Mouse (Mus musculus) intestine, embryonic 14.5 days (tissue): ENCODE measurements around the gene Kat2a. TPM values are rescaled to one million over a fixed set of nuclear protein-coding genes. Genes with fewer than 3 reads are reported as not detected.

Experiments used
- ATAC-seq: fragments of 200-750 bp; cut with Nextera tagmentation; replicated peaks from 2 replicates; pipeline ENCODE4 v1.8.0; 2017; ENCODE audit warnings: low read depth, moderate number of reproducible peaks, moderate TSS enrichment, moderate library complexity; ENCODE audit not compliant: low FRiP score, low TSS enrichment
- DNase-seq: peaks from one replicate; pipeline ENCODE4 v3.0.0-alpha.2; 2018; ENCODE audit warnings: low spot score
- H3K27ac ChIP-seq: fragments of 300-500 bp; sonication (generic); 2 replicates; pipeline ENCODE4 v1.5.1; 2014; ENCODE audit warnings: low read depth, mild to moderate bottlenecking, control low read depth
- H3K27me3 ChIP-seq: fragments of 300-500 bp; sonication (generic); replicated peaks from 2 replicates; pipeline ENCODE4 v1.6.1; 2014; ENCODE audit warnings: low read length, control low read depth; ENCODE audit not compliant: control insufficient read depth, insufficient read depth
- H3K36me3 ChIP-seq: fragments of 300-500 bp; sonication (generic); 2 replicates; pipeline ENCODE4 v1.6.1; 2014; ENCODE audit warnings: low read length, control low read depth; ENCODE audit not compliant: control insufficient read depth, insufficient read depth
- H3K4me1 ChIP-seq: fragments of 300-500 bp; sonication (generic); replicated peaks from 2 replicates; pipeline ENCODE4 v1.6.1; 2014; ENCODE audit warnings: low read length, control low read depth, mixed read lengths; ENCODE audit not compliant: control insufficient read depth, insufficient read depth
- H3K4me2 ChIP-seq: fragments of 300-500 bp; sonication (generic); 2 replicates; pipeline ENCODE4 v1.6.1; 2014; ENCODE audit warnings: low read length
- H3K4me3 ChIP-seq: fragments of 300-500 bp; sonication (generic); 2 replicates; pipeline ENCODE4 v1.5.1; 2014; ENCODE audit warnings: low read depth, low read length, control low read depth, mixed read lengths
- H3K9ac ChIP-seq: fragments of 300-500 bp; sonication (generic); 2 replicates; pipeline ENCODE4 v1.6.1; 2014; ENCODE audit warnings: mild to moderate bottlenecking, low read length
- H3K9me3 ChIP-seq: fragments of 300-500 bp; sonication (generic); 2 replicates; pipeline ENCODE4 v1.6.1; 2016; ENCODE audit warnings: low read length, control low read depth; ENCODE audit not compliant: control insufficient read depth
- WGBS: fragments of 180-500 bp; shearing (Covaris S2); extraction: QIAGEN DNeasy Blood & Tissue Kit; methylation state at CpG from one replicate; pipeline ENCODE4 v1.1.7; 2014; 5-methylcytosine and 5-hydroxymethylcytosine counted together
- polyA plus RNA-seq: library from polyadenylated mRNA; unstranded; fragments of >200 nt; fragmentation: Nextera tagmentation; extraction: Ambion mirVana; gene quantifications from 2 replicates; pipeline ENCODE4 v1.2.1, GENCODE M21; 2014

Kat2a gene
- polyA plus RNA-seq = 55.5 and 60.0 TPM in 2 replicates

DNA sequence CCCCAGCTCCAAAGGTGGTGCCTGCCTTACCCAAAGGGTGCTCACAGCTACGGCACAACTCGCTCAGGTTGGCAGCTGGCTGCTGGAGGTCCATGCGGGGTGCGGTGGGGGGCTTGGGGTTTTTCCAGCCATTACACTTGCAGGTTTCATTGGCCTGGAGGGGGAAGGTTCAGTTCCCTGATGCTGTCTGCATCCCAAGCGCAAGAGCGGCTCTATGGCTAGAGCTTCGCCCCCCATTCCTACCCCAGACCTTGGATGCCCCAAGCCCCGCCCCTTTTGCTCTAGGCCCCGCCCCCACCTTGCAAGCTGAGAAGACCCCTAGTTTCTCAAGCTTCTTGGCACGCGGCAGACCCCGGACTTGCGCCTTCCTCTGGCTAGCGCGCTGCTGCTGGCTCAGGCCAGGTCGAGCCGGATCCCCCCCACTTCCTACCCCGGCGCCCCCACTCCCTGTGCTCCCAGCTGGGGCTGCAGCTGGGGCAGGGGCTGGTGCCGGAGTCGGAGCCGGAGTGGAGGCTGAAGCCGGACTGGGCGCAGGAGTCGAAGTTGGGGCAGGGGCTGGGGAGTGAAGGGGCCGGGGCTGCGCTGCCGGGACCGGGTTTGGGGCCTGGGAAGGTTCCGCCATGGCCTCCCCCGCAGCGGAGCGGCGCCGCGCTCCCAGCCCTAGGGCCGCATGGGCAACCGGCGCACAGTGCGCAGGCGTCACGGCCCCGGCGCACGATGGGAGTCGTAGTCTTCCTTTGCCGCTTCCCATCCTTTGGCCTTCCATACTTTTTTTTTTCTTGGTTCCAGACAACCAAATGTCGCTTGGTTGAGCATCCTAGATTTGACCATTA, at the start of gene Kat2a:
TSS of gene Kat2a (minus strand) at position 683 of the 833 bp plus-strand sequence.
- Histone ChIP-seq H3K9ac (peak within 1 kb of the TSS; percentile 96), H3K4me1 (peaks cover 32% of the 10 kb centered on the region), H3K27me3 (no peaks in the 10 kb centered on the region), H3K36me3 (peaks cover 53% of the 10 kb centered on the region), H3K4me3 (peak within 1 kb of the TSS; percentile 99), H3K9me3 (no peaks in the 10 kb centered on the region), H3K4me2 (peak within 1 kb of the TSS; percentile 57), H3K27ac (peak within 1 kb of the TSS; percentile 75; the same call in 1 of the 2 replicates)
- WGBS = 2% methylated on average over 48 of the region's 48 CpGs
- peak; percentile 91 for ATAC-seq
- DNase-seq = peak; percentile 87

DNA sequence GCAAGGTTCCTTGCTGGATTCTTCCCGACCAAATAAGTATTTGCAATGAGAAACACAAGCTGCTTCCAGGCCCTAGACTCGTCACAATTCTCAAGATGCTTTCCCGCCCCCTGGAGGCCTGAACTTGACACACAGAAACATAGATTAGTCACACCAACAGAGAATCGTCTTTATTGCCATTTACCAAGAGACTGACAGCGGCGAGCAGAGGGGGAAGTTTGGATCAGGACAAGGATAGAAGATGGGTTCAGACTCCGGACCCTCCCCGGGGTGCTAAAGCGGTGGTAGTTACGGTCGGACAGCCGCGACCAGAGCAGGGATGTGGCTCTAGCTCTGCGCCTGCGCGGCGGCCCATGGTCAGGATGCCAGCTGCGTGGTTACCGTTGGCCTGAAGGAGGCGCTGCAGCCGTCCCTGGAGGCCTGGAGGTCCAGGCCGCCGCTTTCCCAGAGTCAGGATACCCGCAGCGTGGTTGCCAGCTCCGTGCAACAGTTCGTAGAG, 49.3 kb upstream of the Kat2a start:
- ATAC-seq (peak; percentile 48; the same call in 1 of the 2 replicates), DNase-seq (peak; percentile 94)
- peak overlapping the region; percentile 35 for H3K4me3 ChIP-seq
- peak overlapping the region; percentile 25 for H3K9ac ChIP-seq
- H3K4me1 ChIP-seq = peaks cover 10% of the 10 kb centered on the region
- H3K27ac ChIP-seq = no peak overlapping the region
- H3K4me2 ChIP-seq = peak overlapping the region; percentile 58
- H3K9me3 ChIP-seq = no peaks in the 10 kb centered on the region
- peaks cover 40% of the 10 kb centered on the region for H3K27me3 ChIP-seq
- H3K36me3 ChIP-seq = no peaks in the 10 kb centered on the region
- under 1% methylated on average over 27 of the region's 27 CpGs for WGBS

DNA sequence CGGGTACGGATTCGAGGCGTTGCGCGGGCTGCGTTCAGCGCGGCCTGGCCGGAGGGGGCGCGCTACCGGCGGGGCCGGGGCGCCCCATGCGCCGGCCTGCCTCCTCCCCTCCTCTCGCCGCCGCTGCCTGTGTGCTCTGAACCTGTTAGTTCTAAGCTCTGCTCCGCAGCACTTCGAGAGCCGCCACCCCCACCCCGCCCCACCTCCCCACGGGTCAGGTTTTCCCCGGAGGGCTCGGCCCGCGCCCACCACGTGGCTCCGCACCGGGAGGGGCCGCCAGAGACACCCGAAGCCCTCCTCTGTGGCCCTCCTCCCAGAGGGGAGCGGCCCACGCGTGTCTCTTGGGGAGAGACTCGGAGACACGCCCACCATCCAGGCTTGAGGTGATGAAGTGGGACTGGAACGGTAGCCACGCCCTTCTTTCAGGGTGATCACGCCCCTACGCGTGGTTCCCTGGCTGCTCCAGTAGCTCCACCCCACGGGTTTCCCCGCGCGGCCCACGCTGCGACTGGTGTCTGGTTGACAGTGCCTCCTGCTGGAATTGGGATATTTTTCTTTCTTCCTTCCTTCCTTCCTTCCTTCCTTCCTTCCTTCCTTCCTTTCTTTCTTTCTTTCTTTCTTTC, 47.5 kb upstream of the Kat2a start, which contains the start of gene Kcnh4:
TSS of gene Kcnh4 (minus strand) at position 332 of the 623 bp plus-strand sequence.
- H3K4me3 ChIP-seq = peak within 1 kb of the TSS; percentile 27
- WGBS = 1% methylated on average over 50 of the region's 51 CpGs
- H3K36me3 ChIP-seq = no peaks in the 10 kb centered on the region
- no peak for DNase-seq
- no peak; the same call in 1 of the 2 replicates for ATAC-seq
- H3K4me2 ChIP-seq = peak within 1 kb of the TSS; percentile 47
- H3K9me3 ChIP-seq = no peaks in the 10 kb centered on the region
- H3K9ac ChIP-seq = no peak within 1 kb of the TSS
- peaks cover 40% of the 10 kb centered on the region for H3K27me3 ChIP-seq
- H3K27ac ChIP-seq = no peak within 1 kb of the TSS
- H3K4me1 ChIP-seq = peaks cover 10% of the 10 kb centered on the region

DNA sequence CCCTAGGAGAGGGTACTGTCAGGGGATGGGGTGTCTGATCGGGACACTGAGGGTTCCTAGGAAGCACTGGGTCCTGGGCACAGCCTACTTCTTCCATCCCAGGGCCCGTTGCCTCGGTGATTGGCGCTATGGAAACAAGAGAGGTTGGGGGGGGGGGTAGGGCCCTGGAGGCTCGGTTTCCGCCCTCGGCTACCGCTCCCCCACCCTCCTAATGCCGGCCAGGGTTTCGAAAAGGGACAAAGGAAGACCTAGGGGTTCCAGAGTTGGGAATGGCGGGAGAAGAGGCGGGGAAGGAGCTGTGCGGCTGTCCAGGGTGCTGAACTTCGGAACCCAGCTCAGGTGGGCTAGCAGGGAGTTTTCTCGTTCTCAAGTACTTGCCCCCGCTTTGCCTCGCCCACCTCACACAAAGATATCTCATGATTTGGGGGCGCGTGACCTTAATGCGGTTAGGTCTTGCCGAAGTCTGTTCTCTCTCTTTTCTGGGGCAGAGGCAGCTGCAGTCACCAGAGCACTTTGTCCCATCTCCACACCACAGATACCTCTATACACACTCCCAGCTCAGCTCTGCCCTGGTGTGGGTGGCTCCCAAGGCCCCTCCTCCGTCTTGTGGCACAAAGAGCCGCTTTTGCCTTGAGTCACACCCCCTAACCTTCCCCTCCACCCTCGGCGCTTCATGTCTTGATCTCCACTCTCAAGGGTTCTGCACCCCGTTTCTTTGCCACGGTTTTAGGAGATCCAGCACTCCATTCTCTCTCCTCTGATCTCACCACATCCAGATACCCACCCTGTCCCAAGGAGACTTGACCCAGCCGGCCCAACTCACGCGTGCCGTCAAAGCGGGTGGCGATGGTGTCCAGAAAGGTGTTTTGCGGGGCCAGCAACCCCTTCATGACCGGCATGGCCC, 46.7 kb upstream of the Kat2a start:
- H3K4me3 ChIP-seq = peak overlapping the region; percentile 27; the same call in 1 of the 2 replicates
- WGBS = 3% methylated on average over 35 of the region's 35 CpGs
- peak overlapping the region; percentile 47 for H3K4me2 ChIP-seq
- H3K4me1 ChIP-seq = peaks cover 10% of the 10 kb centered on the region
- peak; percentile 86 for DNase-seq
- no peak overlapping the region for H3K9ac ChIP-seq
- peaks cover 40% of the 10 kb centered on the region for H3K27me3 ChIP-seq
- no peaks in the 10 kb centered on the region for H3K36me3 ChIP-seq
- no peaks in the 10 kb centered on the region for H3K9me3 ChIP-seq
- no peak overlapping the region for H3K27ac ChIP-seq
- no peak for ATAC-seq

- peaks cover 10% of the 10 kb centered on the region for H3K4me1 ChIP-seq
- H3K27me3 ChIP-seq = peaks cover 37% of the 10 kb centered on the region
- H3K36me3 ChIP-seq = no peaks in the 10 kb centered on the region
- H3K27ac ChIP-seq = no peak overlapping the region
- 84% methylated on average over 12 of the region's 12 CpGs for WGBS
- no peak overlapping the region for H3K4me2 ChIP-seq
- ATAC-seq = no peak
- no peak overlapping the region for H3K4me3 ChIP-seq
- H3K9ac ChIP-seq = no peak overlapping the region
- no peaks in the 10 kb centered on the region for H3K9me3 ChIP-seq
- no peak for DNase-seq
Observed at GRCm38 (mm10) chr11:100757566-100757965, 45.3 kb upstream of the Kat2a start.

DNA sequence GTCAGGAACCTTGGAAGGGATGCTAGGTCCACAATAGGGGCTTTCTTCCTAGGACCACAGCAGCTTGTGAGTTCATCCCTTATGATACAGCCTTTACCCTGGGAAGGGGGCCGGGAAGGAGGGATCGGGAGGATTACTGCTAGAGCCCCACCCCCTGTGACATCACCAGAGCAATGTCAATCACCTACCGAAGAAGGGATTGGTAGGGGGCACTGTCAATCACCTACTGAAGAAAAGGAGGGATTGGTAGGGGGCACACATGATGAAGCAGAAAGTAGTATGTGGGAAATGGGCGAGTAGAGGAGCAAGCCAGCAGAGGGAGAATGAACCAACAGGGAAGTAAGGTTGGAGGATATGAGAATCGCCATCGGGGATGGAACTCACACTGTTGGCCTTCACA, 44.2 kb upstream of the Kat2a start:
- Histone ChIP-seq H3K9me3 (no peaks in the 10 kb centered on the region), H3K9ac (no peak overlapping the region), H3K4me2 (no peak overlapping the region), H3K36me3 (no peaks in the 10 kb centered on the region), H3K27ac (no peak overlapping the region), H3K4me1 (peaks cover 10% of the 10 kb centered on the region), H3K27me3 (peaks cover 37% of the 10 kb centered on the region), H3K4me3 (no peak overlapping the region)
- 71% methylated on average over 6 of the region's 6 CpGs for WGBS
- DNase-seq = no peak
- no peak for ATAC-seq

- H3K27me3 ChIP-seq = peaks cover 25% of the 10 kb centered on the region
Observed at GRCm38 (mm10) chr11:100754693-100755057, 42.4 kb upstream of the Kat2a start.

More at GRCm38 (mm10) chr11:100754693-100755057, 42.4 kb upstream of the Kat2a start:
- H3K27ac ChIP-seq = no peak overlapping the region
- H3K36me3 ChIP-seq = no peaks in the 10 kb centered on the region
- no peaks in the 10 kb centered on the region for H3K9me3 ChIP-seq
- no peak overlapping the region for H3K4me2 ChIP-seq
- peaks cover 8% of the 10 kb centered on the region for H3K4me1 ChIP-seq
- ATAC-seq (no peak), DNase-seq (no peak)
- WGBS = 82% methylated on average over 3 of the region's 3 CpGs
- no peak overlapping the region for H3K9ac ChIP-seq
- H3K4me3 ChIP-seq = no peak overlapping the region
